Mouse (Mus musculus) kidney, adult 2 months (tissue): ENCODE results near the gene Slc7a7. TPM values are rescaled to one million over a fixed set of nuclear protein-coding genes. Genes with fewer than 3 reads are reported as not detected.

Source experiments
- DNase-seq: peaks from one replicate; pipeline ENCODE4 v3.0.0; 2021
- H3K27ac ChIP-seq: fragments of 200-500 bp; 2 replicates; pipeline ENCODE4 v1.5.1; 2012; ENCODE audit warnings: low read depth, low read length, control low read depth, inconsistent platforms; ENCODE audit not compliant: insufficient read depth
- H3K27me3 ChIP-seq: fragments of 200-500 bp; replicated peaks from 2 replicates; pipeline ENCODE4 v1.6.1; 2012; ENCODE audit warnings: mild to moderate bottlenecking, moderate library complexity, low read length, inconsistent platforms; ENCODE audit not compliant: control insufficient read depth, insufficient read depth
- H3K36me3 ChIP-seq: fragments of 200-500 bp; 2 replicates; pipeline ENCODE4 v1.6.1; 2012; ENCODE audit warnings: mild to moderate bottlenecking, moderate library complexity, low read length, inconsistent platforms; ENCODE audit not compliant: control insufficient read depth, insufficient read depth
- H3K4me1 ChIP-seq: fragments of 200-500 bp; 2 replicates; pipeline ENCODE4 v1.6.1; 2011; ENCODE audit warnings: low read length; ENCODE audit not compliant: control insufficient read depth, insufficient read depth
- H3K4me3 ChIP-seq: fragments of 200-500 bp; 2 replicates; pipeline ENCODE4 v1.5.1; 2011; ENCODE audit warnings: mild to moderate bottlenecking, low read depth, low read length, control low read depth; ENCODE audit not compliant: insufficient read depth
- CTCF ChIP-seq: fragments of 200-500 bp; conservative IDR thresholded peaks from 2 replicates; pipeline ENCODE4 v1.5.1; 2011; ENCODE audit warnings: low read depth, mild to moderate bottlenecking, control low read depth, low read length, moderate library complexity, mixed read lengths; ENCODE audit not compliant: insufficient read depth, insufficient read length
- POLR2A ChIP-seq: fragments of 200-500 bp; IDR thresholded peaks from one replicate; pipeline ENCODE4 v1.6.1; 2011; ENCODE audit warnings: low read depth, low read length, control low read depth
- WGBS: fragments of 180-500 bp; shearing (Covaris S2); methylation state at CpG from one replicate; pipeline ENCODE4 v1.1.7; 2018; 5-methylcytosine and 5-hydroxymethylcytosine counted together
- polyA plus RNA-seq: library from polyadenylated mRNA; depleted of rRNA; stranded (reverse); fragments of >200 nt; gene quantifications from 2 replicates; pipeline ENCODE4 v1.2.3, GENCODE M21; 2012

Slc7a7 gene
- polyA plus RNA-seq, 1 experiment: 454 TPM

DNA sequence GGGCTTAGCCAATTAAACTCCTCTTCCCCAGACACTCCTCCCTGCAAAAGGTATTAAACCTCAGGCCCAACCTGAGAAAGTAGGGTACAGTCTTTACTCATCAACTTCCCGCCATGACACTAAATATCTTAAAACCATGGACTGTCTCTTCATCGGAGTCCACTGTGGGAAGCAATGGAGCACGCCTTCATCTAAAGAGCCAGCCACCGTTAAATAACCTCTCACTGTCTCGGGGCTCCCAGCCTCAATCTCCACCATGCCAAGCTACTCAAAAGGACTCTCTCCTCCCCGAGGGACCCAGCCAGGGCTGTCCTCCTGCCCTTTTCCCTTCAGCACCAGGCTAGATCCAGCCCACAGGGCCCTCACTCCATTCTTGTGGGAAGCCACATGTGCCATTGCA lies 47.0 kb downstream of the Slc7a7 start:
- TF ChIP-seq POLR2A: no peak
- TF ChIP-seq CTCF: no peak
- no peak overlapping the region for H3K27ac ChIP-seq
- H3K36me3 ChIP-seq: peaks cover 11% of the 10 kb centered on the region
- no peak overlapping the region for H3K4me3 ChIP-seq
- no peaks in the 10 kb centered on the region for H3K27me3 ChIP-seq
- no peak for DNase-seq
- no peaks in the 10 kb centered on the region; the same call in 1 of the 2 replicates for H3K4me1 ChIP-seq
- WGBS: 70% methylated on average over 6 of the region's 6 CpGs

- Histone ChIP-seq H3K36me3 (peaks cover 11% of the 10 kb centered on the region), H3K27me3 (no peaks in the 10 kb centered on the region), H3K4me3 (no peak overlapping the region), H3K27ac (no peak overlapping the region), H3K4me1 (no peaks in the 10 kb centered on the region; the same call in 1 of the 2 replicates)
- 90% methylated on average over 3 of the region's 3 CpGs for WGBS
- no peak for TF ChIP-seq POLR2A
- TF ChIP-seq CTCF: no peak
- no peak for DNase-seq
Measured at GRCm38 (mm10) chr14:54369372-54369771, 48.2 kb downstream of the Slc7a7 start.

DNA sequence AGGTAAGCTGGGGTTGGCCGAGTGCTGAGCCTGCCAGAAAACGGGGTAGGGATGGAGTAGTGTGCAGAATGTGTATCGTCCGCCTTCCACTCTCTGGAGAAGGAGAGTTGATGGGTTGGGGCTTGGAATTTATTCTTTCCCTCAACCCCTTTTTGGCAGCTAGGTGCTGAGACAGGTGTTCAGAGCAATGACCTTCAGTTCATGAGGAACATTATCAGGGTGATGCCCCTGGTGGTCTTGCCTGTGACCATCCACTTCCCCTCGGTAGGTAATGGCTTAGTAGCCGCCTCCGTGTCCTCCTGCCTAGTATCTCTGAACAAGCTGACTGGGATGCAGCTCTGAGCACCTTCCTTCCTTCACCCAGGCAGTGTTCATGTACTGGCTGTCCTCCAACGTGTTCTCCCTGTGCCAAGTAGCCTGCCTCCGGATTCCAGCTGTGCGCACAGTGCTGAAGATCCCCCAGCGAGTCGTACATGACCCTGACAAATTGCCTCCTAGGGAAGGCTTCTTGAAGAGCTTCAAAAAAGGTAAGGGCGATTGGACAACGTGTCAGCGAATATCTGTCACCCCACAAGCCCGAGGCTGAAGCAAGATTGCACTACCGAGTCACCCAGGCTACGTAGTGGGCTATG lies 50.0 kb downstream of the Slc7a7 start:
- peak; percentile 70 for DNase-seq
- H3K4me1 ChIP-seq: no peaks in the 10 kb centered on the region; the same call in 1 of the 2 replicates
- H3K36me3 ChIP-seq: peaks cover 11% of the 10 kb centered on the region
- no peak for TF ChIP-seq POLR2A
- no peak for TF ChIP-seq CTCF
- no peak overlapping the region for H3K4me3 ChIP-seq
- no peak overlapping the region for H3K27ac ChIP-seq
- H3K27me3 ChIP-seq: no peaks in the 10 kb centered on the region
- 62% methylated on average over 18 of the region's 18 CpGs for WGBS

GRCm38 (mm10) chr14:54366581-54366980 lies 51.0 kb downstream of the Slc7a7 start:
- Histone ChIP-seq H3K4me3 (no peak overlapping the region), H3K27ac (no peak overlapping the region), H3K27me3 (no peaks in the 10 kb centered on the region), H3K4me1 (no peaks in the 10 kb centered on the region; the same call in 1 of the 2 replicates), H3K36me3 (peaks cover 11% of the 10 kb centered on the region)
- WGBS: 77% methylated on average over 10 of the region's 10 CpGs
- no peak for TF ChIP-seq POLR2A
- TF ChIP-seq CTCF: no peak
- no peak for DNase-seq

- no peak for TF ChIP-seq CTCF
- TF ChIP-seq POLR2A: no peak
- H3K4me1 ChIP-seq: no peaks in the 10 kb centered on the region; the same call in 1 of the 2 replicates
- H3K4me3 ChIP-seq: no peak overlapping the region
- no peaks in the 10 kb centered on the region for H3K27me3 ChIP-seq
- 59% methylated on average over 5 of the region's 5 CpGs for WGBS
- DNase-seq: no peak
- H3K36me3 ChIP-seq: peaks cover 7% of the 10 kb centered on the region
- H3K27ac ChIP-seq: no peak overlapping the region
Measured at GRCm38 (mm10) chr14:54365026-54365645, 52.4 kb downstream of the Slc7a7 start.

DNA sequence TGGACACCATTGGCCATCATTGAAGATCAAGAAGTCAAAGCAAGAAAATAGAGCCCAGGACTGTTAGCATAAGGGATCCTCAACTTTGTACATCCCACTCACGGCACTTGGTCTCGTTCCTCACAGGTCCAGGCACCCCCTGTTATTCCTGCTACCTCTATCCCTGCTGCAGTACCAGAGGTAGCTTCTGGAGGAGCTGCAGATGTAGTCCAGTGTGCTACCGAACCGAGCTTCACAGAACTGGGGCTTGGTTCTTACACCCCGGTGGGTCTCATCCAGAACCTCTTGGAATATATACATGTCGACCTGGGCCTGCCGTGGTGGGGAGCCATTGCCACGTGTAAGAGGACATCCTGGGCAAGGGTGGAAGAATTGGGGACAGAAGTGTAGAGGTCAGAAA lies 54.4 kb downstream of the Slc7a7 start:
- DNase-seq: no peak
- Histone ChIP-seq H3K36me3 (no peaks in the 10 kb centered on the region; the same call in 1 of the 2 replicates), H3K4me3 (no peak overlapping the region), H3K4me1 (no peaks in the 10 kb centered on the region; the same call in 1 of the 2 replicates), H3K27me3 (no peaks in the 10 kb centered on the region), H3K27ac (no peak overlapping the region)
- no peak for TF ChIP-seq POLR2A
- TF ChIP-seq CTCF: no peak
- 95% methylated on average over 8 of the region's 8 CpGs for WGBS

- peak; percentile 97 for DNase-seq
- Histone ChIP-seq H3K36me3 (no peaks in the 10 kb centered on the region; the same call in 1 of the 2 replicates), H3K4me1 (no peaks in the 10 kb centered on the region; the same call in 1 of the 2 replicates), H3K27ac (peak within 1 kb of the TSS; percentile 93), H3K27me3 (no peaks in the 10 kb centered on the region), H3K4me3 (peak within 1 kb of the TSS; percentile 74)
- WGBS: under 1% methylated on average over 48 of the region's 48 CpGs
- TF ChIP-seq CTCF: 0 out of 2 replicates have a peak, but pooled peaks have one; percentile 14
- TF ChIP-seq POLR2A: peak; percentile 54
Measured at GRCm38 (mm10) chr14:54360577-54361340, 56.8 kb downstream of the Slc7a7 start, which contains the start of gene Oxa1l. Gene Oxa1l, plus strand, starts transcription at chr14:54360834.
